Mouse (Mus musculus) bone marrow macrophage, adult 2 months (primary cell): ENCODE measurements around the gene Ppp1r9a.

ENCODE experiments used
- CTCF ChIP-seq: IDR thresholded peaks from 2 replicates; pipeline ENCODE4 v1.5.1; 2012; ENCODE audit warnings: low read depth, mild to moderate bottlenecking, low read length, moderate library complexity
- POLR2A ChIP-seq: IDR thresholded peaks from 2 replicates; pipeline ENCODE4 v1.6.1; 2012; ENCODE audit warnings: mild to moderate bottlenecking, low read depth, low read length, borderline replicate concordance

DNA sequence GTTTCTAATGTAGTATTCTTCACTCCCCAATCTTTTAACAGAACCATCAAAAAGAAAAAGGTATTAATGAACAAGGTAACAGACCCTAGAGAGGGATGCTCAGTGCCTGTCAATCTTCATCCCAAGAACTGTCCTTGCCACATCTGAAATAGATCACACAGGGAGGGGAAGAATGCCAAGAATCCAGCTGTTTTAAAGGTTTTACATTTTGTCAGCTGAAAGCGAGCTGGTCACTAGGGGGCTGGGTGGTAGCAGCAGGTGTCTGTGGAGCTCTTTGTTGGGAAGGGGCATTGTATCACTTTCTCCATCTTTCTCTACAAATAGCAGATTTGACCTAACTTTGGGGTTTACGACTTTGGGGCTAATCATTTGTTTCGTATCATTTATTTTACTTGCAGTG is 194.6 kb downstream of the Ppp1r9a start:
- no peak for TF ChIP-seq POLR2A
- no peak for TF ChIP-seq CTCF
